Mouse (Mus musculus) large intestine, adult 2 months (tissue): ENCODE results near the gene Cd79b. TPM values are rescaled to one million over a fixed set of nuclear protein-coding genes. Genes with fewer than 3 reads are reported as not detected.

Experiments used
- polyA plus RNA-seq: library from polyadenylated mRNA; depleted of rRNA; stranded (reverse); fragments of >200 nt; gene quantifications from 2 replicates; pipeline ENCODE4 v1.2.3, GENCODE M21; 2012; rRNA removed

The Cd79b gene
- polyA plus RNA-seq, 1 experiment: 60.0 TPM

Other genes with a start within 250 kb of the Cd79b start
- gene Taco1, start 248.7 kb downstream of the Cd79b start, polyA plus RNA-seq: 10.2 and 15.5 TPM in 2 replicates
- 15.0 and 23.5 TPM in 2 replicates for gene Map3k3, start 230.1 kb downstream of the Cd79b start, polyA plus RNA-seq
- not detected in 2 replicates for gene Gm10840, start 153.9 kb downstream of the Cd79b start, polyA plus RNA-seq
- gene Limd2, start 153.9 kb downstream of the Cd79b start, polyA plus RNA-seq: 32.3 and 40.7 TPM in 2 replicates
- 10.9 and 12.1 TPM in 2 replicates for gene Strada, start 112.6 kb downstream of the Cd79b start, polyA plus RNA-seq
- 9.5 and 13.7 TPM in 2 replicates for gene Ccdc47, start 98.4 kb downstream of the Cd79b start, polyA plus RNA-seq
- 7.6 and 9.9 TPM in 2 replicates for gene Ddx42, start 97.8 kb downstream of the Cd79b start, polyA plus RNA-seq
- 13.2 and 16.1 TPM in 2 replicates for gene Ftsj3, start 58.7 kb downstream of the Cd79b start, polyA plus RNA-seq
- gene Psmc5, start 58.6 kb downstream of the Cd79b start, polyA plus RNA-seq: 55.5 and 62.4 TPM in 2 replicates
- gene Smarcd2, start 41.8 kb downstream of the Cd79b start, polyA plus RNA-seq: 136 and 162 TPM in 2 replicates
- 0.11 and 0.12 TPM in 2 replicates for gene Tcam1, start 38.1 kb downstream of the Cd79b start, polyA plus RNA-seq
- gene Gh, start 12.9 kb downstream of the Cd79b start, polyA plus RNA-seq: 0.27 and 0.82 TPM in 2 replicates
- 0.27 and 0.42 TPM in 2 replicates for gene Scn4a, start 38.5 kb upstream of the Cd79b start, polyA plus RNA-seq
- gene Prr29, start 50.7 kb upstream of the Cd79b start, polyA plus RNA-seq: 0.80 and 2.1 TPM in 2 replicates
- 13.2 and 16.2 TPM in 2 replicates for gene Icam2, start 73.3 kb upstream of the Cd79b start, polyA plus RNA-seq
- 11.8 and 26.1 TPM in 2 replicates for gene Ern1, start 173.1 kb upstream of the Cd79b start, polyA plus RNA-seq